Mouse (Mus musculus) cerebellum, adult 8-10 months (tissue): ENCODE measurements around the gene Myl4.
A peak's percentile ranks its signal among the peaks of the same experiment; 100 is the strongest.
"Not testable (repeated sequence)": the region's sequence is repeated elsewhere in the genome, so short reads cannot be mapped to it uniquely, and the experiment has no call there.

Experiments
- DNase-seq: peaks from one replicate; pipeline ENCODE4 v3.0.0; 2022

The Myl4 gene

DNA sequence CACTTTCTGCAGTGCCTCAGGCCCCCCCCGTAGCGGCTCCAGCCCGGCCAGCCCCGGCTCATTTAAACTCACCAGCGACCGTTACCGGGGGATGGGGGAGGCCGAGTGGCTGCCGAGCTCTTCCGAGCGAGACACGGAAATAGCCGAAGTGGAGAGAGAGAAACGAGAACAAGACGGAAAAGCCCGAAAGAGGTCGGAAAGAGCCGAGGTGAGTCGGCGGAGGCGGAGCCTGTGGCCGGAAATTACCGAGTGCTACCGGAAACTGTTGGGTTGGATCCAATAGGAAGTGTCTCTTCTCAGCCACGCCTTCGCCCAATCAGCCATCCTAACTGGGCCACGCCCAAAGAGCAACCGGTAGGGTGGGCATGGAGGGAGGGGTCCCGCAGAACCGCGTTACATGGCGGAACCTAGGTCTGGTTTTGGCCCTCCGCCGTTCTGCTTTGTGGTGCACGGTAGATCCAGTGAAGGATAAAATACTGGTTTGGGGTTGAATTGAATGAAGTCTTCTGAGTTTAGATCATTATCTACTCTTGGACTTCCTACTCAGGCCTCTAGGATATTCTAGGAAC, at the start of gene Myl4, which contains the start of gene Cdc27:
Gene Myl4 (plus strand): TSS at position 258 of the 569 bp plus-strand sequence.
Gene Cdc27 (minus strand): TSS at position 215 of the 569 bp plus-strand sequence.
- peak; percentile 100 for DNase-seq

DNA sequence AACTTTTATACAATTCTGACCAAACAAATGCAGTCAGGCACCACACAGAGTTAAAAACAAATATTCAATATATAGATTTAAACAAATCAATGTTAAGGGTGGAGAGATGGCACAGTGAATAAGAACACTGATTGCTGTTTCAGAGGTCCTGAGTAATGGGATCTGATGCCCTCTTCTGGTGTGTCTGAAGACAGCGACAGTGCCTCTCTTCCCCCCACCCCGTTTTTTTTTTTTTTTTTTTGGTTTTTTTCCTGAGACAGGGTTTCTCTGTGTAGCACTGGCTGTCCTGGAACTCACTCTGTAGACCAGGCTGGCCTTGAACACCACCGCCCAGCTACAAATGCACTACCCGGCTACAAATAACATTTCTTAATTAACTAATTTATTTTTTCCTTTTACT, 42.0 kb upstream of the Myl4 start:
- DNase-seq: no peak

DNA sequence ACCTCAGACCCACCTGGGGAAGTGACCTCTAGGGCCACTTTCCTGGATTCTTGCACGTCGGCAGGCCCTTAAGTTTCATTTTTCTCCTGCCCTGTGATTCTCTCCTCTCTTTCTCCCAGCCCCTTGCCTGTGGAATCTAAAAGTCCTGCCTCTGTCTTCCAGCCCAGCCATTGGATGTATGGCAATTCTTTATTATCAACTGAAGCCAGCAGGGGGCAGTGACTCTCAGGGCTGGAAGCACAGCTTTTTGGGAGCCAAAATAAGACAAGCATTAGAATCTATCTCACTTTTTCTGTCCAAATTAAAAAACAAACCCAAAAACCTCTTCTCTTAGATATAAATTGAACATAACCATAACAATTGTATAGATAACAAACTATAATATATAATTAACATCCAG, 39.9 kb upstream of the Myl4 start:
- DNase-seq: no peak

DNA sequence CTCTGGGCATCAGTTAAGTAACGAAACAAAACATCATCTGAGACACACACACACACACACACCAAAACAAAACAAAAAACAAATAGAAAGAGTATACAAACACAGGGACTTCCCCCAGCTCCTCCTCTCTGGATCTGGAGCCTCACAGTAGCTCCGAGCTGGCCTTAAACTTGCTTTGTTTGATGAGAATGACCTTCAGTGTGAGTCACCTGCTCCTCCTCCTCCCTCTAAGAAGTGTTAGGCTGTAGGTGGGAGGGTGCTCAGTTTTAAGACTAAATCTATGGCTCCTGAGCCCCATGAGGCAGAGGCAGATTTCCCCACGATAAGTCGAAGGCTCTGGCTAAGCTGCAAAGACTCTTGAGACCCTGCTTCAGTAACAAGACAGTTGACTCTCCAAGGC, 38.0 kb upstream of the Myl4 start:
- DNase-seq: no peak

DNA sequence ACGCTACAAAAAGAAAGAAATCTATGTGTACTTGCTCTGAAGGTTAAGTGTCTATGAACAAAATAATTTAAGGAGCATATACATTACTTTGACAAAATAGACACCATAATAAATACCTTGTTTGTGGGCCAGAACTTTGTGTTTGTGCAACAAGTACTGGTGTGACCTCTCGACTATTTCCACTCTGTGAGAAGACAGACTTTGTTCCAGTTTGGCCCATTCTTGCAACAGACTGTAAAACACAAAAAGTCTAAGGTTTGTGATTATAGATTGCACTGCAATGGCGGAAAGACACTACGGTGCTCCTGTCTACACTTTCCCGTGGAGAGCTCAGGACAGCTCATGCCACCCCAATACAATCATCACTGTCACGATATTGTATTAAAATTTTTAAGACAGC, 24.5 kb upstream of the Myl4 start:
- no peak for DNase-seq

DNA sequence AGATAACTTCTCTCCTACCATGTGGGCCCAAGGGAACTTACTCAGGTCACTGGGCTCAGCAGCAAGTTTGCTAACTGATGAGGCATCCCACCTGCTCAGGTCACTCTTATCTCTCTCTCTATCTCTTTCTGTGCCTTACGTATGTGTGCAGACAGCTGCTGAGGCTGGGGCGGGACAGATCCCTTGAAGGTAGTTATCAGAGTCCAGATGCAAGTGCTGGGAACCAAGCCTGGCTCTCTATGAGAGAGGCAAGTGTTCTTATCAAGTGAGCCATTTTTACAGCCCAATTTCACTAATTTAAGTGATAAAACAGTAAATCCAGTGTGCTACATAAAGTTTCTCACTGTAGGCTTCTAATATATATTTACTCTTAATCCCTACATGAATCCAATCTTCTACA, 13.6 kb upstream of the Myl4 start:
- no peak for DNase-seq

DNA sequence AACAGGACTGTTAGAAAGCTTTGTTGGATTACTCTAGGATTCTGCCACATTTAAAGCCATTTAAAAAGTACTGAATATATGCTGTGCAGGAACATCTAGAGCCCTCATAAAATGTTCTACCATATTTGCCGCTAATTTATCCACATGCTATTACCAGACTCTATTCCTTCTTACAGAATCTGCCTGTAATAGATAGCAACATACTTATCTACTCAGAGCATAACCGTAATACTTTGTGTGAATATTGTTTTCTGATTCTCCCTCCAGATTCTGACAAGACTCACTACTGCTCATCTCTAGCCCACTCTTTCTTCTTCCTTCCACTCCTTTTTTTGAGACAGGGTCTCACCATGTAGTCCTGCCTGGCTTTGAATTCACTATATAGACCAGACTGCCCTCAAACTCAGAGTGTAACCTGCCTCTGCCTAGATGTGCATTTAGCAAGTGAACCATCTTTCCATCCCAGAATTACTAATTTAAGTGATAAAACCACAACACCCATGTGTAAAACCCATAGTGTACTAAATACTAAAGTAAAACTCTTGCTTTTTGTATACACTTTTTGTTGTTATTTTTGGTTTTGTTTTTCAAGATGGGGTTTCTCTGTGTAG, 12.4 kb upstream of the Myl4 start:
- DNase-seq: no peak

DNA sequence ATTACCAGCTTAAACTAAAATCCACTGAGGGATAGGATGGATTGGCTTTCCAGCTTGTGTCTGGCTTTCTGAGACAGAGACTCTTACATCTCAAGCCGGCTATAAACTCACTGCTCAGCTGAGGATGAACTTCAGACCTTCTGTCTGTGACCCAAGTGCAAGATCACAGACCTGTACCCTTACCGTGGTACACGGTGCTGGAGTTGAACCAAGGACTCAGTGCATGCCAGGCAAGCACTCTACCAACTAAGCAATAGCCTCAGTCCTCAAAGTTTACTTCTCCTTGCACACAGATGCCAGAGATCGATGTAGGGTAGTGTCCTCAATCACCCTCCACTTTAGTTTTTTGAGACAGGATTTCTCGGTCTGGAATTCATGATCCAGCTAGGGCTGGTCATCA, 10.7 kb upstream of the Myl4 start:
- DNase-seq: no peak

DNA sequence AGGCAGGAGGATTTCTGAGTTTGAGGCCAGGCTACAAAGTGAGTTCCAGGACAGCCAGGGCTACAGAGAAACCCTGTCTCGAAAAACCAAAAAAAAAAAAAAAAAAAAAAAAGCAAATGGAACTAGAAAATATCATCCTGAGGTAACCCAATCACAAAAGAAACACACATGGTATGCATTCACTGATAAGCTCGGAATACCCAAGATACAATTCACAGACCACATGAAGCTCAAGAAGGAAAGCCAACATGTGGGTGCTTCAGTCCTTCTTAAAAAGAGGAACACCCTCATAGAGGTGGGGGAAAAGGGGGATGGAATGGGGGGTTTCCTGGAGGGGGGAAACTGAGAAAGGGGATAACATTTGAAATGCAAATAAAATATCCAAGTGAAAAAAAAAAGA, 7.1 kb upstream of the Myl4 start:
- not testable (repeated sequence) for DNase-seq

DNA sequence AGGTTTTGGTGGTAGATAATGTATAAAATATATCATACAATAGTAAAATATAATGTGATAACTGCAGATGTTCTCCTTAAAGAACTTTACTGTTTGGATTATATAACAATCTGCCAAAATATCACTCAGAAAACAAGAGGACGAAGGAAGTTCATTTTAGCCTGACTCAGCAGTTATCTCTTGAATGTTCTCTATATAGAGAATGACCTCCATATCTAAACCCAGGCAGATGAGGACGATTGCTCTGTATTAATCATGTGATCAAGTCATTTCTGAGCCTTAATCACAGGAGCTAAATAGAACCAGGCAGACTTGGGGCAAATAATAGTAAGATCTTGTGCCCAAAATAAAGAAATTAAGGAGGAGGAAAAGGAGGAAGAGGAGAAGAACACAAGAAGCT, 6.0 kb upstream of the Myl4 start:
- no peak for DNase-seq

DNA sequence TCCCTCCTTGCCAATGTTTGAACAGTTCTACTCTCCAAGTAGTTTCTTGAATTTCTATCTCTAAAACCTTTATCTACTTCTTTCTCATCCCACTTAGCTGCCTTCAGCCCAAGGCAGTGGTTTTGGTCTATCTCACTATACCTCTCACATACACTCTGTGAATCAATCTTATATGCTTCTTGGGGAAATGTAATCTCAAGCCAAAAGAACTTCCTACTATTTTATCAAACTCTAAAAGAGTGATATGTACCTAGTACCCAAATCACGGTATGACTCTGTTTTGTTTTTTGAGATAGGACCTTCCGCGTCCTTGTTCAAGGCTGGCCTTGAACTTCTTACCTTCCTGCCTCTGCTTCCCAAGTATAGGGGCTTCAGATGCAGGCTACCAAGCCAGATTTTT, 3.0 kb upstream of the Myl4 start:
- DNase-seq: no peak

DNA sequence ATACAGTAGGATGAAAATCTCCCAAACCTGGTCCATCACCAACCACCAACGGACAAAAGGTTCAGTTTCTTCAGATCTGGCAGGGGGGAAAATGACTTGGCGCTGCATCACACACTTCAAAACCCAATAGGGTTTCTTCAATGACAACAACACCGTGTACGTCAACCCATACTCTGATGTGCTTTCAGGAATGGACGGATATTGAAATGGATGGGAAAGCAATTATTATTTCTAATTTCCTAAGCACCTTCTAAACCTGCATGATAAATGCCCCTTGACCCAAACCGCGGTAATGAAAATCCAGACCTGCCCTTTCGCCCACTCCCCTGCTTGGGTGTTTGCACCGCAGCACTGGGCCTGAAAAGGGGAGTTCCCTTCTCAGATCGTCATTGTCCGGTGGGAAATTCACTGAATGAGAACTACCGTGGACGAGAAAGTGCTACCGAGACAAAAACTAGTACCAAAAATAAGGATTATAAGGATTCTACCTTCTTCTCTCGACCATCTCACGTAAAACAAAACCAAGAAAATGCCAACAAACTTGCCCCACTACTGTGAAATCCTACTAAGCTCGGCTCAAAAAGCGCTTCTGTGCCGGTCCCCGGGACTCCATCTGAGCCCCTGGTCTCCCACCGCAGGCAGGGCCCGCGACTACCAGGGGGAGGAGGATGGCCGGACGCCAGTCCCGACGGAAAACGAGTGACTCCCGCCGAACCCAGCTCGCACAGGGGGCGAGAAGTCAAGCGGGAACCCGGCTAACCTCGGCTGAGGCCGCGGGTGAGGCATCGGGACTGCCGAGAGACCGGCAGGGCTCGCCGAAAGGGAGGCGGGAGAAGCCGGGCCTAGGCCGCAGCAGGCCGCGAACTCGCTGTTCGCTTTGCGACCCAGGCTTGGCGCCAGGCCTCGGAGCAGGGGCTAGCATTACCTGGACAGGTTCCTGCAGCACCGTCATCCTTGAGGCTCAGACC, 741 bp upstream of the Myl4 start:
- peak; percentile 16 for DNase-seq

DNA sequence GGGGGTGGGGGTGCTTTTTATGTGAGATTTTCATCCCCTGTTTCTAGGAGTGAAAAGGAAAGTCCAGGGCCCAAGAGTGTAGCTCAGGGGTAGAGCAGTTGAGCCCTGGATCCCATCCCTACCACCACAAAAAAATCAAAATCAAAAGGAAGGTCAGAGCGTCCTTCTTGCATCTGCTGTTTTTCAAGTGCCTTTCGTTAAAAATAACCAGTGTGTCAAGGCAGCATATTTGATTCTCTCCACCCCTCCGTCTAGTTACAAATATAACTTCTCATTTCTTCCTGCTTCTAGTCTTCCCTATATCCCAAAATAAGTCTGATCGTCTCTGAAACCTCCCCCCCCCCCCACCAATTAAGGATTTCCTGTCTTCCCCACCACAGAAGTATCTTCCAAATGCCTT, 7.6 kb downstream of the Myl4 start:
- DNase-seq: no peak

DNA sequence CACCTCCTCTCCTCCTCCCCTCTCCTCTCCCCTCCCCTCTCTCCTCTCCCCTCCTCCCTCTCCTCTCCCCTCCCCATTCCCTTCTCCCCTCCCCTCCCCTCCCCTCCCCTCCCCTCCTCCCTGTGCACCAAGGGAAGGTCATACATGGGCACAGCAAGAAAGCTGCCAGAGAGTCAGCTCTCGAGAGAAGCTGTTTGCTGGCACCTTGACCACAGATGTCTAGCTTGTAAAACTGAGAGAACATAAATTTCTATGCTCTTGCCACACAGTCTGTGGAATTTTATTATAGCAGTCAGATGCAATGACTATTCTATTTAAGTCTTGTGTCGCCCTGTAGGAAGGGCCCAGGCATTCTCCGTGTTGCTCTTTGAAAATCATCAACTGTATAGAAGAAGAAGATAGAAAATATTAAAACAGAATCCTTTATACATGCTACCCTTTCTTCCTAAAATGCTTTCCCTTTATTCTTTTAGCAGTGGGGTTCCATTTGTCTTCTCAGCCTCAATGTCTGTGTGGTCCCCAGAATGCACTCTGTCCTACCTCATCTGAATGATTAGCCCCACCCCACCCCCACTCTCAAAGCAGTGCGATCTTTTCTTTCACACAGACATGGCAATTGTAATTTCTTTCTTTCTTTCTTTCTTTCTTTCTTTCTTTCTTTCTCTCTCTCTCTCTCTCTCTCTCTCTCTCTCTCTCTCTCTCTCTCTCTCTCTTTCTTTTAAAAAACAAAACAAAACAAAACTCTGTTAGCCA, 8.4 kb downstream of the Myl4 start:
- DNase-seq: no peak

DNA sequence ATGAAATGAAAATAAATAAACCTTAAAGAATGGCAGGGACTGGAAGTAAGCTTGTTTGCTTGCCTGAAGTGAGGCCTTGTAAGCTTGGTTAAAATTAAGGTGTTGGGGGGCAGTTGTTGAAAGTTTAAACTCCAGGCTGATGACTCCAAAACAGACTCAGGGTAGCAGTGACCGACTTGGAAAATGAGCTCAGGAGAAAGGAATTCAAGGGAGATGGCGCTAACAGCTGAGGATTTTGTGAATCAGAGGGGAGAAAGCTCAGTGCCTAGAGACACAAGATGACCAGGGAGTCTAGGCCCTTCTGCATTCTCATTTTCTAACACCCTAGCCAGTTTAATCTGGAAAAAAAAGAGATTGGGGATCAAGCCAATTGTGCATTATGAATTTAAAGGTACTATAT, 10.5 kb downstream of the Myl4 start:
- no peak for DNase-seq

DNA sequence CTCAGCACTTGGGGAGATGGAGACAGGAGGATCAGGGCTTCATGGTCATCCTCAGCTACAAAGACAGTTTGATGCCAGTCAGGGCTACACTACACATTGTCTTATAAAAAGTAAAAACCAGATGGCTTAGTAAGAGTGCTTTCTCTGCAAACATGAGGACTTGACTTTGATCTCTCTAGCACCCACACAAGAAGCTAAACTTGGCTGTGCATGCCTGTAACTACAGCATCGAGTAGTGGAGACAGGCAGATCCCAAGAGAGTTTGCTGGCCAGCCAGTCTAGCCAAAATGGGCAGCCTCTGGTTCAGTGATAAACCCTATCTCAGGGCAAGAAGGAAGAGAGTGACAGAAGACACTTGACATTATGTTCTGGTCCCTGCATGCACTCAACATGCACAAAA, 13.0 kb downstream of the Myl4 start:
- no peak for DNase-seq

DNA sequence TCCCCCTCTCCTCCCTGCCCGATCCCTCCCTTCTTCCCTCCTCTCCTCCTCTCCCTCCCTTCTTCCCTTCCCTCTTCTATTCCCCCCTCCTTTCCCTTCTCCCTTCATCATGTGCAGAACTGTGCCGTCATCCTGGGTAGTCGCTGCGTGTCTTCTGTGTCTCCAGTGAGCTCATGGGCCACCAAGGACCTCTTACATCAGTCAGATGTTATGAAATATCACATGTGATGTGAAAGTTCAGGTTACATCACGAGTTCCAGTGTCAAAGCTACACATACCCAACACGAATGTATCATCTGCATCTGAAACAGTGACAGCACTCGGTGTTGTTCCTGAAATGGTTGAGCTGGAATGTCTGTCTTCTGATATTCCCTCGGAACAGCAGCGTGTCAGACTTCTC, 14.7 kb downstream of the Myl4 start:
- no peak for DNase-seq

DNA sequence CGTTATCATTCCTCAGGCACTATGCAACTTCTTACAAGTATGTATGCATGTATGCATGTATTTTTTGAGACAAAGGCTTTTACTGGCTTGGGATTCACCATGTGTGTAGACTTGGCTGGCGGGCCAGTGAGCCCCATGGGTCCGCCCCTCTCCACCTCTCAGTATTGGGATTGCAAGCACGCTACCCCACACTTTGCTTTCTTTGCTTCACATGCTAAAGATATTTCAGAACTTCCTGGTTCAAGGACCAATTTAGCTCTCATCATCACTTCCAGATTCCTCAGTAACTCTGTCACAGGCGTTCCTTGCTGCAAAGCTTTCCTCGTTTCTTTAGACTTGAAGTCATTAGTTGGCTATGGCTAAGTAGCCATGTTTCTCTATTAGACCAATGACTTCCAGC, 15.6 kb downstream of the Myl4 start:
- no peak for DNase-seq

DNA sequence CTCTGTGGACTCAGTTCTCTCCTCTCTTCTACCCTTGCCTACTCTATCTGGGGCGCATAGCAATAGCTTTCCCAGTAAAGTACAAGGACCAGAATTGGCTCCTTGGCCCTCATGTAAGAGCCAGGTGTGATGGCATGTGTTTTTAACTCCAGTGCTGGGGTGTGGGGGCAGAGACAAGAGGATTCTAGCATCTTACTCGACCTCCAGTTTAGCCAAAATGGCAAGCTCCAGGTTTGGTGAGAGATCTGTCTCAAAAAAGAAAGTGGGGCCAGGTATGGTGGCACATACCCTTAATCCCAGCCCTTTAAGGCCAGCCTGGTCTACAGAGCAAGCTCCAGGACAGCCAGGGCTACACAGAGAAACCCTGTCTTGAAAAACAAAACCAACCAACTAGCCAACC, 16.3 kb downstream of the Myl4 start:
- no peak for DNase-seq

DNA sequence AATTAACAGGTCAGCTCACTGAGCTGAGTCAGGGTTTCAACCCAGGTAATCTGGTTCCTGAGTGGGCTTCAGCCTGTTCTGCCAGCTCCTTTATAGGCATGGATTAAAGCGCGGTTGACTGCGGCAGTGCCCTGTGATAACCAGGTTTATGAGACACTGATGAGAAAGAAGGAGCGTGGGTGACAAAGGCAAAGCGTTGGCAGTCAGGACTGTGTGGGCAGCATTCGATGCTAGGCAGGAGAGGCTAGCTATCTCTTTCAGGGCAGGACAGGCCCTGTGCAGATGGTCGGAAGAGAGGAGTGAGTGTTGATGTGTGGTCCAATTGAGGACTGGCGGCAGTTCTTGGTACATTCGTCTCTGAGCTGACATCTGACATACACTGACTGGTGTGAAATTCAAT, 17.3 kb downstream of the Myl4 start:
- DNase-seq: no peak

DNA sequence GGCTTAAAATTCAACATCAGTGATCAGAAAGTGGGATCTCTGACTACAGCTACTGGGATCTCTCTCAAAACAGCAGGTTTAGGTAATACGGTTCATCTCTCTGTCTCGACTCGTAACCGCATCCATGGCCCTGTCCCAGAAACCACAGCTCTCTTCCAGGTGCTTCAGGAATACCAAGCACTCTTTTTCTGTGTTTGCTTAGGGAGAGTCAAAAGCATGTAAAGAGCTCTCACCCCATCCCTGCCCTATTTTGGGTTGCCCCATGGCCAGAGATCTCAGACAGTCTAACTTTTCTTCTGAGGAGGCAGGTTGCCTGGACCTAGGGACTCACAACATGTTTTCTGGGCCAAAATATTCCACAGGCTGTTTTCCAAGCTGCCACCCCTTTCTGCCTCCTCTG, 17.9 kb downstream of the Myl4 start:
- DNase-seq: no peak

DNA sequence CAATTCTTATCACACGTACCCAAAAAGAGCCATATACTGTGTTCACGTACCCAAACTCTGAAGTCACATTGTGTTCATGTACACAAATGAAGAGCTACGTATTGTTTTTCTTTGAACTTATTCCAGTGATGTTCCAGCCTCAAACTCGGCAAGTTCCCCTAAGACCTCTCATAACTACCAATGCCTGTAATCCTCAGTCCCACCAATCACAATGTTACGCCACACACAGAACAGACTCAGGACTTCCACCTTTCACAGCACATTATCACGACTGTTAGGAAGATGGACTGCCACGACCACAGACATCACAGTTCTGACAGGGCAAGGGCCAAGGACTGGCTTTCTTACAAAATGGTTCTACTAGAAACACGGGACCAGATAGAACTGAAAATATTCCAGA, 20.1 kb downstream of the Myl4 start:
- not testable (repeated sequence) for DNase-seq

DNA sequence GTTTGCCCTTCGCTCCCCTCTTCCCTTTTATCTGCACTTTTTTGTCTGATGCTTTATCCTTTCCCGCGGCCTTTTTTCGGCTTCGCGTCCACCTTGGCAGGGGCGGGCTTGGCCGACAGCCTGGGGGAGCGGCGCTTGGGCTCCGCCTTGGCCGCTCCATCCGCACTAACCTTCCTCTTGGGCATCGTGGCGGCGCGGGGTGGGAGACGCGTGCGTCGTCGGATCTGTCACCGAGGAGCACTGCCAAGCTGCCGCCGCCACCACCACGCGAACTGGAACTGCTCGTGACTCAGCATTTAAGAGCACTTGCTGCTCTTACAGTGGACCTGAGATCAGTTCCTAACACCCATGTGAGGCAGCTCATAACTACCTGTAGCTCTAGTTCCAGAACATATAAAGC, 20.9 kb downstream of the Myl4 start:
- DNase-seq: not testable (repeated sequence)
